Mouse (Mus musculus) erythroblast, embryonic 14.5 days (primary cell): ENCODE results near the gene S1pr1. TPM values are rescaled to one million over a fixed set of nuclear protein-coding genes. Genes with fewer than 3 reads are reported as not detected.

Experiments used
- H3K27me3 ChIP-seq: 2 replicates; pipeline ENCODE4 v1.6.1; 2012; ENCODE audit warnings: inconsistent platforms; ENCODE audit not compliant: control insufficient read depth
- H3K36me3 ChIP-seq: 2 replicates; pipeline ENCODE4 v1.6.1; 2012; ENCODE audit warnings: mild to moderate bottlenecking, inconsistent platforms; ENCODE audit not compliant: control insufficient read depth
- H3K4me1 ChIP-seq: 2 replicates; pipeline ENCODE4 v1.6.1; 2012; ENCODE audit warnings: inconsistent platforms; ENCODE audit not compliant: control insufficient read depth
- H3K4me3 ChIP-seq: replicated peaks from 2 replicates; pipeline ENCODE3; 2012; ENCODE audit warnings: moderate library complexity, mild to moderate bottlenecking, inconsistent platforms
- H3K9me3 ChIP-seq: 2 replicates; pipeline ENCODE4 v1.6.1; 2012; ENCODE audit warnings: low read length, inconsistent platforms, mixed read lengths; ENCODE audit not compliant: control insufficient read depth
- GATA1 ChIP-seq: IDR thresholded peaks from 2 replicates; pipeline ENCODE4 v1.6.1; 2012; ENCODE audit warnings: low read length, inconsistent platforms, mixed read lengths
- TAL1 ChIP-seq: IDR thresholded peaks from 3 replicates; pipeline ENCODE4 v1.6.1; 2012; ENCODE audit warnings: low read length, inconsistent platforms, mixed read lengths
- polyA plus RNA-seq: library from polyadenylated mRNA; stranded (reverse); fragments of >175 nt; gene quantifications from 2 replicates; pipeline ENCODE4 v1.2.3, GENCODE M21; 2012

S1pr1 gene
- polyA plus RNA-seq, 1 experiment = not detected

- TF ChIP-seq GATA1 (no peak), TAL1 (no peak)
- no peaks in the 10 kb centered on the region for H3K4me1 ChIP-seq
These were observed 31.6 kb upstream of the S1pr1 start for GRCm38 (mm10) chr3:115746511-115746910.

DNA sequence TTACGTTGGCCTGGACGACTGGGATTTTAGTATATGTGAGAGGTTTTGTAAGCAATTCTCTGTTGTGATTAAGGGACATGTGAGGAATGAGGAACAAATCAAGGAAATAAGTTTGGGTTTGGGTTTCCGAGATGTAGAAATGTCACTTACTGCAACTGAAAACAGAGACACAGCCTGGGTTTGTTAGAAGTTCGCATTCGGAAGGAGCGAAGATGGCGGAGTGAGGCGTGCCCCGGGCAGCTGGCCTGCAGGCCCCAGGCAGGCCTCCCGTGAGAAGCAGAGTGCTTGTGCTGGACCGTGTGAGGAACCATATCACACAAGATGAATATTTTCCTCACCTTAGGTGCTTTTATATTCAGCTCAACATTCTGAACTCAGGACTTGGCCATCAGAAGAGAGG is 30.2 kb upstream of the S1pr1 start:
- Histone ChIP-seq H3K36me3 (no peaks in the 10 kb centered on the region), H3K9me3 (no peaks in the 10 kb centered on the region), H3K27me3 (no peaks in the 10 kb centered on the region), H3K4me3 (no peak overlapping the region), H3K4me1 (no peaks in the 10 kb centered on the region)
- TF ChIP-seq GATA1 = no peak
- TF ChIP-seq TAL1 = no peak

More at GRCm38 (mm10) chr3:115746511-115746910, 31.6 kb upstream of the S1pr1 start:
- Histone ChIP-seq H3K4me3 (no peak overlapping the region), H3K9me3 (no peaks in the 10 kb centered on the region), H3K36me3 (no peaks in the 10 kb centered on the region), H3K27me3 (no peaks in the 10 kb centered on the region)

DNA sequence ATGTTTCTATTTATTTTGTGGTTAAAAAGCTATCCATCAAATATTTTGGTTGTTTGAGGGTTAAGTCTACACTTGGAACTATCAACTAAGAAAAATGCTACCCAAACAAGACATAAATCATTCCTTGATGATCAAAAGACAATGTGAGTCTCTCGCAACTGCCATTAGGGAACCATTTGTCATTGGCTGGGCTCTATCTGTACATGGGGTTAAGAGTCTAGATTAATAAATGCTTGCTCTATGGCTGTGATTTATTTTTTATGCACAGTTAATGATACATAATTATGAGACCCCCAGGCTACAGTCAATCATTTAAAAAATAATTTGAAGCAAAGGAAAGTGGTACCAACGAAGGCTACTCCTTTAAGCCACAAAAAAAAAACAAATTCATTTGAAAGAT is 23.7 kb upstream of the S1pr1 start:
- TF ChIP-seq TAL1 (no peak), GATA1 (no peak)
- Histone ChIP-seq H3K4me1 (no peaks in the 10 kb centered on the region), H3K9me3 (no peaks in the 10 kb centered on the region), H3K27me3 (no peaks in the 10 kb centered on the region), H3K36me3 (no peaks in the 10 kb centered on the region), H3K4me3 (no peak overlapping the region)

- H3K36me3 ChIP-seq = no peaks in the 10 kb centered on the region
- no peaks in the 10 kb centered on the region for H3K4me1 ChIP-seq
- H3K4me3 ChIP-seq = no peak overlapping the region
- H3K27me3 ChIP-seq = no peaks in the 10 kb centered on the region
- no peak for TF ChIP-seq GATA1
- no peak for TF ChIP-seq TAL1
- H3K9me3 ChIP-seq = no peaks in the 10 kb centered on the region
These were observed 23.0 kb upstream of the S1pr1 start for GRCm38 (mm10) chr3:115737785-115738318.

GRCm38 (mm10) chr3:115735540-115735939 is 20.7 kb upstream of the S1pr1 start:
- TF ChIP-seq GATA1 = no peak
- no peak for TF ChIP-seq TAL1
- Histone ChIP-seq H3K27me3 (no peaks in the 10 kb centered on the region), H3K9me3 (no peaks in the 10 kb centered on the region), H3K4me3 (no peak overlapping the region), H3K4me1 (no peaks in the 10 kb centered on the region), H3K36me3 (no peaks in the 10 kb centered on the region)

GRCm38 (mm10) chr3:115734841-115735240 is 20.0 kb upstream of the S1pr1 start:
- TF ChIP-seq TAL1 = no peak
- TF ChIP-seq GATA1 = no peak
- no peaks in the 10 kb centered on the region for H3K4me1 ChIP-seq
- no peak overlapping the region for H3K4me3 ChIP-seq
- H3K36me3 ChIP-seq = no peaks in the 10 kb centered on the region
- H3K9me3 ChIP-seq = no peaks in the 10 kb centered on the region
- no peaks in the 10 kb centered on the region for H3K27me3 ChIP-seq

GRCm38 (mm10) chr3:115730336-115730735 is 15.5 kb upstream of the S1pr1 start:
- TF ChIP-seq GATA1 (no peak), TAL1 (no peak)
- Histone ChIP-seq H3K27me3 (no peaks in the 10 kb centered on the region), H3K36me3 (no peaks in the 10 kb centered on the region), H3K4me3 (no peak overlapping the region), H3K9me3 (no peaks in the 10 kb centered on the region), H3K4me1 (no peaks in the 10 kb centered on the region)

- no peaks in the 10 kb centered on the region for H3K9me3 ChIP-seq
- H3K36me3 ChIP-seq = no peaks in the 10 kb centered on the region
- H3K4me3 ChIP-seq = no peak overlapping the region
- no peaks in the 10 kb centered on the region for H3K4me1 ChIP-seq
- H3K27me3 ChIP-seq = no peaks in the 10 kb centered on the region
- no peak for TF ChIP-seq GATA1
- no peak for TF ChIP-seq TAL1
These were observed 14.3 kb upstream of the S1pr1 start for GRCm38 (mm10) chr3:115729187-115729586.

DNA sequence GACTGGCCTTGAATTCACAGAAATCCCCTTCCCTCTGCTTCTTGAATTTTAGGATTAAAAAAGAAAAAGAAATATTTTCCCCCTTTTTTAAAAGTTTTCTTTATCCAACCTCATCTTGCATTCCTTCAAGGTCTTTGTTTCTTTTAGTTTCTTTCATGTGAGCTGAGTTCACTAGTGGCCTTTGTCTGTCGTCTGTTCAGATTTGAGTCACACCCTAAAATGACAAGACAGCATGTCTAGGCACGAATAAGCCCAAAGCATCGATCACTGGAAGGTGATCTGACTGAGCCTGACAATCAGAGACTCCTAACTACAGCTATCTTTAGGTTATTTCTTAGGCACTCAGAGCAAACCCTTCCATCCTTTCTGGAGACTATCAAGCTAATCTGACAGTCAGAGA is 13.3 kb upstream of the S1pr1 start:
- Histone ChIP-seq H3K36me3 (no peaks in the 10 kb centered on the region), H3K4me3 (no peak overlapping the region), H3K9me3 (no peaks in the 10 kb centered on the region), H3K4me1 (no peaks in the 10 kb centered on the region), H3K27me3 (no peaks in the 10 kb centered on the region)
- TF ChIP-seq TAL1 (no peak), GATA1 (no peak)

DNA sequence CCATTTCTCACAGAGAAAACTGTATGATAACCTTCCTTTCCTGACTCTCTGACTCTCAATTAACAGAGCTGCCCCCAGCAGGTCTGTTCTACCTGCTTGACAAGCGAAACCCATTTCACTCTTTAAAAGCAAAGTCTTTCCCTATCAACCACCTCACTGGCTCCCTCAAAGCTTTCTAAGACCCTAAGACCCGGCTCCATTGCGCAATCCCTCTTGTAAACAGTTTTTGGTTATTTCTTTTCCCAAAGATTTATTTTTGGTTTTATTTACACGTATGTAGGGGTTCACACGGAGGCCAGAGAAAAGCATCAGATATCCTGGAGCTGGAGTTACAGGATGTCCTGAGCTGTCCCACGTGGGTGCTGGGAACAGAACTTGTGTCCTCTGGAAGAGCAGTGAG is 4.0 kb upstream of the S1pr1 start:
- TF ChIP-seq TAL1 = no peak
- no peak for TF ChIP-seq GATA1
- Histone ChIP-seq H3K4me1 (peaks cover 24% of the 10 kb centered on the region), H3K4me3 (no peak overlapping the region), H3K36me3 (no peaks in the 10 kb centered on the region), H3K27me3 (peaks cover 16% of the 10 kb centered on the region), H3K9me3 (no peaks in the 10 kb centered on the region)
